Mouse (Mus musculus) adrenal gland, adult 2 months (tissue): ENCODE measurements at regions not wholly inside any gene's neighbourhood (a gene's known extent, or its start where the extent isn't known, plus 50 kb on each side); places are given as distances from the start of the nearest gene placed in this dataset.

Source experiments
- DNase-seq: peaks from one replicate; pipeline ENCODE4 v3.0.0; 2021

DNA sequence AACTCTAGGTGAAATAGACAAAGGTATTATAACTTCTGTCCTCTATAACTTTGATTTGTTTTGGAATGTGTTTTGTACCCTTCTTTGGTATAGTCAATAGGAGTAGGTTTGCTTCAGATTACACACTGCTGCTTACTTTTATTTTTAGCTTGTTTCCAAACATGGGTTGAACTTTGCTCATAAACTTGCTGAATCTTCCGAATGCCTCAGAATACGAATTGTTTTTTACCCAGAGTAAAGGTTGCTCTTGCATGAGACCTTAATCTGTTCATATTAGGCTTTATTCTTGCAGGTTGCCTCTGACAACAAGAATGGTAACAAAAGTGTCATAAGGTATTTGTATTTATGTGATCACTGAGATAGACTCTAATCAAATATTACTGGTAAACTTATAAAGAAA, 541.3 kb upstream of the Megf9 start:
- DNase-seq = no peak

DNA sequence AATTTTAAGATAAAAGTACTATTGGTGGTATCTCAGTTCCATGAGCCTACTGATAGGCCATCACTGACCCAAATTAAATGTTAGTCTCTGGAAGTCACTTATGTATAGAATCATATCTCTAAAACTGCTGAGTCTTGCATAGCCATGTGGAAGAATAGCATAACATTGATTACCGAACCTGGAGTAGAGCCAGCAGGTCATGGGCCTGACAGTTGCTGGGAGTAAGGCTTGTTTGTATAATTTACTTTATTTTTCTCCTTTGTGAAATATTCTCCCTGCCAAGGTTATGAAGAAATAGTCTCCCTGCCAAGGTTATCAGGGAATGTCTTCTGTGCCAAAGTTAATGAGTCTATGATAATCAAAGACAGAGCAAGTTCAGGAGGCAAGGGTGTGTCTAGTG, 499.7 kb upstream of the Megf9 start:
- DNase-seq = peak; percentile 53
